Mouse (Mus musculus) spleen, adult 2 months (tissue): ENCODE data around the gene Dlgap4. TPM values are rescaled to one million over a fixed set of nuclear protein-coding genes. Genes with fewer than 3 reads are reported as not detected.

ENCODE experiments used
- DNase-seq, 2 experiments: peaks; one replicate each; pipeline versions ENCODE4 v3.0.0 to v3.0.0-alpha.2; 2012 to 2021; ENCODE audit warnings: low spot score in 2 of 2, low read depth in 1 of 2
- H3K27ac ChIP-seq: fragments of 200-500 bp; 2 replicates; pipeline ENCODE4 v1.5.1; 2012; ENCODE audit warnings: low read length, inconsistent platforms; ENCODE audit not compliant: insufficient read depth
- H3K27me3 ChIP-seq: fragments of 200-500 bp; 2 replicates; pipeline ENCODE4 v1.6.1; 2012; ENCODE audit warnings: mild to moderate bottlenecking, moderate library complexity, low read length, inconsistent platforms; ENCODE audit not compliant: control insufficient read depth, insufficient read depth
- H3K36me3 ChIP-seq: fragments of 200-500 bp; 2 replicates; pipeline ENCODE4 v1.6.1; 2012; ENCODE audit warnings: mild to moderate bottlenecking, low read length, inconsistent platforms; ENCODE audit not compliant: control insufficient read depth, insufficient read depth
- H3K4me1 ChIP-seq: fragments of 200-500 bp; 2 replicates; pipeline ENCODE4 v1.6.1; 2011; ENCODE audit warnings: inconsistent platforms; ENCODE audit not compliant: control insufficient read depth, insufficient read depth, insufficient read length
- H3K4me3 ChIP-seq: fragments of 200-500 bp; 2 replicates; pipeline ENCODE4 v1.5.1; 2011; ENCODE audit warnings: mild to moderate bottlenecking, inconsistent platforms; ENCODE audit not compliant: insufficient read depth, insufficient read length; ENCODE audit errors: extremely low read depth
- CTCF ChIP-seq: fragments of 200-500 bp; IDR thresholded peaks from 2 replicates; pipeline ENCODE4 v1.5.1; 2011; ENCODE audit warnings: mild to moderate bottlenecking, inconsistent platforms; ENCODE audit not compliant: insufficient read depth, insufficient read length, insufficient replicate concordance; ENCODE audit errors: extremely low read depth
- POLR2A ChIP-seq: fragments of 200-500 bp; IDR thresholded peaks from 2 replicates; pipeline ENCODE4 v1.6.1; 2011; ENCODE audit warnings: low read depth, low read length, inconsistent platforms
- WGBS: fragments of 180-500 bp; shearing (Covaris S2); methylation state at CpG from one replicate; pipeline ENCODE4 v1.1.7; 2018; 5-methylcytosine and 5-hydroxymethylcytosine counted together
- polyA plus RNA-seq: library from polyadenylated mRNA; depleted of rRNA; stranded (reverse); fragments of >200 nt; gene quantifications from 2 replicates; pipeline ENCODE4 v1.2.3, GENCODE M21; 2012

Dlgap4 gene
- polyA plus RNA-seq, 1 experiment = 61.8 TPM

- DNase-seq = no peak
- H3K27me3 ChIP-seq = no peaks in the 10 kb centered on the region
Measured at GRCm38 (mm10) chr2:156774738-156775454, 161.4 kb downstream of the Dlgap4 start, which contains the start of gene Myl9. Myl9 (plus strand) TSS chr2:156775420.

DNA sequence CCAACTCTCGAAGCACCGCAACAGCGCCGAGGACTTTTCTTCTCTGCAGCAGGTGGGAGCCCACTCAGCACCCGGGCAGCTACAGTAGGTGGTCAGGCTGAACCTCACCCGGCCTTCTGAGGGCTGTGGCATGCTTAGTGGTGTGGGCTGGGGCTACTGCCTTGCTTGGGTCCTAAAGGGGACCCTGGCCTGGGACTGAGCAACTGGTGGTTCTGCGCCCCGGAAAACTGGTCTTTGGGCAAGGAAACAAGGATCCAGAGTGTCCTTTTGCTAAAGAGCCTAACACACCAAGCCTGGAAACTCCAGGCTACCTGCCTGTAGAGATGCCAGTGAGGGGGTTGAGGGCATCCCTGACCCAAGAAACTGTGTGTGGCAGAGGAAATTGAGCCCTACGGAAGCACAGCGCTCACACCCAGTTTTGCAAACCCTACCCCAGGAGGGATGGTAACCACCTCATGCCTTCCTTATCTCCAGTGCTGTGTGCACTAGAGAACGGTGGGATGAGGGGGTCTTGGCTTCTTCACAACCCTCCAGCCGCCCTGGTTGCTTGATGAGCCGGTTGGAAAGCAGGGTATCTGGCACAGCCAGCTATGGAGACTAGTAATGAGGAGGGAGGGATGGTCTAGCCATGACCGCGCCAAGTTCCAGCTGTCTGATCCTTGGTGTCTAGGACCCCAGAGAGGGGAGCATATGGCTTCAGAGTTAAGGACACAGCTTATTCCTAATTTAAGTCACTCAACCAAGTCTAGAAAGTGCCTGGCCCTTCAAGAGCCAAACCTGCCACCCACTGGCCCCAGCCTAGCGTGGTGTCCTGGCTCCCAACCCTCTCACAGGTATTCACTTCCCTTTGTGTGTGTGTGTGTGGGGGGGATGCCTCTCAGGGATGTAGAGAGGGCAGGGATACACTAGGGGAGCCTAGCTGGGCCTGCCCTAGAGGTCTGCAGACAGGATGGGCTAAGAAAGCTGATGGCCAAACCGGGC, 162.2 kb downstream of the Dlgap4 start:
- peak overlapping the region; percentile 28; the same call in 1 of the 2 replicates for H3K4me3 ChIP-seq
- H3K27ac ChIP-seq = peak overlapping the region; percentile 26; the same call in 1 of the 2 replicates
- no peaks in the 10 kb centered on the region for H3K36me3 ChIP-seq
- no peak for DNase-seq
- H3K27me3 ChIP-seq = no peaks in the 10 kb centered on the region
- 46% methylated on average over 17 of the region's 17 CpGs for WGBS
- H3K4me1 ChIP-seq = peaks cover 8% of the 10 kb centered on the region; the same call in 1 of the 2 replicates
- TF ChIP-seq CTCF (no peak), POLR2A (no peak)

More at GRCm38 (mm10) chr2:156774738-156775454, 161.4 kb downstream of the Dlgap4 start, which contains the start of gene Myl9:
- TF ChIP-seq POLR2A (no peak), CTCF (no peak)
- Histone ChIP-seq H3K27ac (peak within 1 kb of the TSS; percentile 65), H3K36me3 (no peaks in the 10 kb centered on the region), H3K4me1 (peaks cover 8% of the 10 kb centered on the region; the same call in 1 of the 2 replicates), H3K4me3 (peak within 1 kb of the TSS; percentile 28; the same call in 1 of the 2 replicates)
- WGBS = 36% methylated on average over 28 of the region's 28 CpGs

DNA sequence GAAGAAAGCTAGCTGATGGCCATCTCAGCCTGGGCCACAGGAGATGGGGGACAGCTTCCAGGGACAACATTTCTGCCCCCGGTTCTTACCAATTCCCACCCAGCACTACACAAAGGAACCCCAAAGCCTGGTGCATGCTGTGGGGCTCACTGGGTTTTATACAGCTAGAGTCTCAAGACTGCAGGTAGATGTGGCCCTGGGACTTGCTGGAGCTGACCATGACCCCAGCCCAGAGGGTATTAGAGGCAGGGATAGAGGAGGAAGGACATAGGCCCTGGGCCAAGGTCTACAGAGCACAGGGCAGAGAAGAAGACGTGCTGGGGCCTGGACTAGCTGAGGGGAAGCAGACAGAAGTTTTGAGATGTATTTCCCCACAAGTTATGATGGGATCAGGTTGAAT, 163.4 kb downstream of the Dlgap4 start:
- Histone ChIP-seq H3K4me3 (no peak overlapping the region), H3K27me3 (no peaks in the 10 kb centered on the region), H3K36me3 (no peaks in the 10 kb centered on the region), H3K4me1 (peaks cover 8% of the 10 kb centered on the region; the same call in 1 of the 2 replicates), H3K27ac (no peak overlapping the region)
- WGBS = 74% methylated on average over 2 of the region's 2 CpGs
- TF ChIP-seq POLR2A (no peak), CTCF (no peak)
- no peak for DNase-seq

DNA sequence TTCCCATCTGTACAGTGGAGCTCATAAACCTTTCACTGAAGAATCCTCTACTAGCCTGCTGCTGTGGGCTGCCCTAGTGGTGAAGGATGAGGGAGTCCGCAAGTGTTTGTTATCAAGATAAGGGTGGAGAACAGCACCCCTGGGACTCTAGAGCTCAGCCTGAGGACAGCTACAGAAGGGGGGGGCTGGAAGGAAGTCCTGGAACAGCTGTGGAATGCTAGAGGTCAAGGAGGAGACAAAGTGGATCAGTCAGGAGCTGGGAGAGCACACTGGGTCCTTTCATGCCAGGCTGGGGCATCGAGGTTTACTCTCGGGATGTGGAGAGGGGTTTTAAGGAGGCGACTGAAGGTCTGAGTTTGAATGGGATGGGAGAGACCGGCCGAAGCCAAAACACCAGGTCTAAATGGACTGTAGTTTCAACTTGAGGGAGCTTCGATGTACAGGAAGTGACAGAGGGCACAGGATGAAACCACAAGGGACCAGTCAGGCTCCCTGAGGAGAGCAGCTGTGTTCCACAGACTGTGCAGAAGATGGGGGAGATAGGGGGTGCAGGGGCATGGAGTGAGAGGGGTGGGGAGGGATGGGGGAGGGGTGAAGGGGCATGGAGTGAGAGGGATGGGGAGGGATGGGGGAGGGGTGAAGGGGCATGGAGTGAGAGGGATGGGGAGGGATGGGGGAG, 164.0 kb downstream of the Dlgap4 start:
- 24% methylated on average over 7 of the region's 7 CpGs for WGBS
- H3K36me3 ChIP-seq = no peaks in the 10 kb centered on the region
- no peak overlapping the region for H3K4me3 ChIP-seq
- peaks cover 8% of the 10 kb centered on the region; the same call in 1 of the 2 replicates for H3K4me1 ChIP-seq
- H3K27me3 ChIP-seq = no peaks in the 10 kb centered on the region
- no peak for DNase-seq
- H3K27ac ChIP-seq = no peak overlapping the region
- TF ChIP-seq POLR2A = no peak
- TF ChIP-seq CTCF = no peak

- Histone ChIP-seq H3K4me1 (peaks cover 8% of the 10 kb centered on the region; the same call in 1 of the 2 replicates), H3K27me3 (no peaks in the 10 kb centered on the region), H3K4me3 (no peak overlapping the region), H3K27ac (no peak overlapping the region), H3K36me3 (no peaks in the 10 kb centered on the region)
- DNase-seq = no peak
- no peak for TF ChIP-seq CTCF
- TF ChIP-seq POLR2A = no peak
- 65% methylated on average over 8 of the region's 8 CpGs for WGBS
Measured at GRCm38 (mm10) chr2:156778571-156778970, 165.1 kb downstream of the Dlgap4 start.

- TF ChIP-seq CTCF (no peak), POLR2A (no peak)
- 76% methylated on average over 5 of the region's 5 CpGs for WGBS
- H3K27ac ChIP-seq = no peak overlapping the region
- H3K36me3 ChIP-seq = no peaks in the 10 kb centered on the region
- no peak overlapping the region for H3K4me3 ChIP-seq
- H3K4me1 ChIP-seq = peaks cover 8% of the 10 kb centered on the region; the same call in 1 of the 2 replicates
- no peaks in the 10 kb centered on the region for H3K27me3 ChIP-seq
- DNase-seq = no peak
Measured at GRCm38 (mm10) chr2:156779036-156779435, 165.5 kb downstream of the Dlgap4 start.
